Mouse (Mus musculus): ENCODE measurements around the gene Rad9b. TPM values are rescaled to one million over a fixed set of nuclear protein-coding genes. Genes with fewer than 3 reads are reported as not detected.

Rad9b gene
- polyA plus RNA-seq, 2 experiments, result 9.7 to 17.3 TPM

DNA sequence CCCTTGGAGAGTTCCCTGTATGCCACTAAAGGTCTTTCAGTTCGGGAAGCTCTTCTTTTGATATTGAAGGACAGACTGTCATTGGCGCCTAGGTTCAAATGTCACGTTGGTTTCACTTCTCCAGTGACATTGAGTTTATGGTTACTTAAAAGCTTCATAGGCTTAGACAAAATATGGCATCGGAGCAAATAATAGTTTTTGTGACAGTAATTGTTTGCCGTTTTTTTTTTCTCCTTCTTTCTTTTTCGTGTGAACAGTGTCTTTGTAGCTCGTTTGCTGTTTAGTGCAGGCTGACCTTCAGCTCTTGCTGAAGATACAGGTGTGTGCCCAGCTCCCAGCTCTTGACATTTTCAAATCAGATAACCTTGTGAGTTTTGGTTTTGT lies 68.3 kb downstream of the Rad9b start:
- Histone ChIP-seq H3K4me1 (ENCODE audit: control insufficient read depth, insufficient read depth, low read length) (peaks cover 13% of the 10 kb centered on the region), H3K27me3 (ENCODE audit: control insufficient read depth, insufficient read depth, low read length) (no peaks in the 10 kb centered on the region), H3K36me3 (ENCODE audit: control insufficient read depth, insufficient read depth, low read length) (peaks cover 15% of the 10 kb centered on the region), H3K9ac (ENCODE audit: low read depth, low read length, severe bottlenecking) (peak overlapping the region; percentile 81), H3K4me2 (replicated peaks; ENCODE audit: low read depth, low read length, severe bottlenecking) (peak overlapping the region; percentile 98), H3K4me3 (replicated peaks; ENCODE audit: low read length) (peak overlapping the region; percentile 96), H3K27ac (replicated peaks; ENCODE audit: low read depth, low read length) (no peak overlapping the region), H3K9me3 (ENCODE audit: control insufficient read depth, low read length) (no peaks in the 10 kb centered on the region)
- ATAC-seq (ENCODE audit: low FRiP score, low read depth) (no peak), DNase-seq (ENCODE audit: low spot score) (no peak)
- TF ChIP-seq POLR2A (IDR thresholded peaks at IDR 0.05; ENCODE audit: borderline replicate concordance, extremely low read depth, insufficient read depth, insufficient read length), result no peak
- WGBS, result 56% methylated on average over 7 of the region's 7 CpGs

DNA sequence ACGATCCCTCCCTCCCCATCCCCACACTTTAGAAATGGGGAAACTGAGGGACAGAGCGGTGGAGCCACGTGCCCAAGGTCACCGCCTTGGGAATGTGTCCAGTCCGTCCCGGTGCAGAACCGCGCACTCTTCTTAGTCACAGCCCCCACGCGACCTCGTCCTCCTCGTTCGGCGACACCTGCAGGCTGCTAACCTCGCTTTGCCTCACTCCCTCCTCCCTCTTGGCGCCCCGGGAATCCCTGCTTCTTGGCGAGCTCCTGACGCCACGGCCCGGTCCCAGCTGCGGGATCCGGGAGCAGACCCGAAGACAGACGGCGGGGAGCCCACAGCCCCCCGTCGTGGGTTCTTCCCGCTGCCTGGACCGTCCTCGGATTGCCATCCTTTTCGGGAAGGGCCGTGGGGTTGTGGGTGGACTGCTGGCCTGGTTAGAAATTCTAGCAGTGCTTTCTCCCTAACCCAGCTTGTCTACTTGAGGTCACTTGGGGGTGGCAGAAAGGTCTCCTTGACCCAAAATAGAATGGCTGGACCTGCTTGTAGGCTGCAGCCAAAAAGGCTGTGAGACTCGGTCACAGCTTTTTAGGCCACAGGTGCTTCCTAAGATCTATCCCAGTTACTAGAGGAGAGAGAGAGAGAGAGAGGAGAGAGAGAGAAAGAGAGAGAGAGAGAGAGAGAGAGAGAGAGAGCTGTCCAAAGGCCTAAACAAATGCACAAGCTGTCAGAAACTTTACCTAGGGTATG lies 68.8 kb downstream of the Rad9b start:
- ATAC-seq (ENCODE audit: low FRiP score, low read depth), result 0 out of 2 replicates have a peak, but pooled peaks have one; percentile 6
- WGBS, result 1% methylated on average over 34 of the region's 34 CpGs

GRCm38 (mm10) chr5:122284183-122285028 lies 69.6 kb downstream of the Rad9b start, which contains the start of gene Pptc7:
Gene Pptc7, plus strand, starts transcription at chr5:122284365.
- Histone ChIP-seq H3K4me3 (replicated peaks; ENCODE audit: low read length) (peak within 1 kb of the TSS; percentile 96), H3K4me2 (replicated peaks; ENCODE audit: low read depth, low read length, severe bottlenecking) (peak within 1 kb of the TSS; percentile 98), H3K27me3 (ENCODE audit: control insufficient read depth, insufficient read depth, low read length) (no peaks in the 10 kb centered on the region), H3K27ac (replicated peaks; ENCODE audit: low read depth, low read length) (no peak within 1 kb of the TSS; the same call in 1 of the 2 replicates), H3K9ac (ENCODE audit: low read depth, low read length, severe bottlenecking) (peak within 1 kb of the TSS; percentile 81), H3K4me1 (ENCODE audit: control insufficient read depth, insufficient read depth, low read length) (peaks cover 16% of the 10 kb centered on the region), H3K9me3 (ENCODE audit: control insufficient read depth, low read length) (no peaks in the 10 kb centered on the region), H3K36me3 (ENCODE audit: control insufficient read depth, insufficient read depth, low read length) (peaks cover 13% of the 10 kb centered on the region)
- TF ChIP-seq POLR2A (IDR thresholded peaks at IDR 0.05; ENCODE audit: borderline replicate concordance, extremely low read depth, insufficient read depth, insufficient read length), result 0 out of 2 replicates have a peak, but pooled peaks have one; percentile 28
- DNase-seq (ENCODE audit: low spot score), result peak; percentile 90
- 1% methylated on average over 62 of the region's 114 CpGs for WGBS
- ATAC-seq (ENCODE audit: low FRiP score, low read depth), result peak; percentile 95

More for the DNA sequence above, 68.8 kb downstream of the Rad9b start:
- H3K4me3 ChIP-seq (replicated peaks; ENCODE audit: low read length), result peak overlapping the region; percentile 96
- peaks cover 15% of the 10 kb centered on the region for H3K36me3 ChIP-seq (ENCODE audit: control insufficient read depth, insufficient read depth, low read length)
- no peak for TF ChIP-seq POLR2A (IDR thresholded peaks at IDR 0.05; ENCODE audit: borderline replicate concordance, extremely low read depth, insufficient read depth, insufficient read length)
- H3K4me1 ChIP-seq (ENCODE audit: control insufficient read depth, insufficient read depth, low read length), result peaks cover 16% of the 10 kb centered on the region
- H3K27me3 ChIP-seq (ENCODE audit: control insufficient read depth, insufficient read depth, low read length), result no peaks in the 10 kb centered on the region
- no peak overlapping the region; the same call in 1 of the 2 replicates for H3K27ac ChIP-seq (replicated peaks; ENCODE audit: low read depth, low read length)
- peak overlapping the region; percentile 98 for H3K4me2 ChIP-seq (replicated peaks; ENCODE audit: low read depth, low read length, severe bottlenecking)
- H3K9ac ChIP-seq (ENCODE audit: low read depth, low read length, severe bottlenecking), result peak overlapping the region; percentile 81
- peak; percentile 22 for DNase-seq (ENCODE audit: low spot score)
- no peaks in the 10 kb centered on the region for H3K9me3 ChIP-seq (ENCODE audit: control insufficient read depth, low read length)

DNA sequence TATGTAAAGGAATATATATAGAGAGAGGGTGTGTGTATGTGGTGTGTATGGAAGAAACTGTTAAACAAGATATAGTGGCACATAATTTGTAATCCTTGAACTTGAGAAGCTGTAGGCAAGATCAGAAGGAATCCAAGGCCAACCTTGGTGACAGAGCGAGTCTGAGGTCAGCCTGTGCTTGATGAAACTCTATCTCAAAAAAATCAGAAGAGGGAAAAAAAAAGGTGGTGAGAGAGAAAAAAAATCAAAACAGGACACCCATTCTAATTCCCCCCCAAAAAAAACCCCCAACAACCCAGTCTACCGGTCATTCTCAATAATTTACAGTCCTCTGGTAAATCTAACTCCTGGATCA lies 70.2 kb downstream of the Rad9b start:
- H3K9ac ChIP-seq (ENCODE audit: low read depth, low read length, severe bottlenecking), result no peak overlapping the region
- ATAC-seq (ENCODE audit: low FRiP score, low read depth), result no peak
- WGBS, result 23% methylated on average over 2 of the region's 2 CpGs
- no peaks in the 10 kb centered on the region for H3K27me3 ChIP-seq (ENCODE audit: control insufficient read depth, insufficient read depth, low read length)
- peaks cover 13% of the 10 kb centered on the region for H3K36me3 ChIP-seq (ENCODE audit: control insufficient read depth, insufficient read depth, low read length)
- TF ChIP-seq POLR2A (IDR thresholded peaks at IDR 0.05; ENCODE audit: borderline replicate concordance, extremely low read depth, insufficient read depth, insufficient read length), result no peak
- peaks cover 16% of the 10 kb centered on the region for H3K4me1 ChIP-seq (ENCODE audit: control insufficient read depth, insufficient read depth, low read length)
- peak overlapping the region; percentile 98 for H3K4me2 ChIP-seq (replicated peaks; ENCODE audit: low read depth, low read length, severe bottlenecking)
- no peak overlapping the region for H3K27ac ChIP-seq (replicated peaks; ENCODE audit: low read depth, low read length)
- peak overlapping the region; percentile 96 for H3K4me3 ChIP-seq (replicated peaks; ENCODE audit: low read length)
- DNase-seq (ENCODE audit: low spot score), result no peak
- no peaks in the 10 kb centered on the region for H3K9me3 ChIP-seq (ENCODE audit: control insufficient read depth, low read length)

- no peak for DNase-seq (ENCODE audit: low spot score)
Measured at GRCm38 (mm10) chr5:122280827-122281462, 73.1 kb downstream of the Rad9b start.

More at GRCm38 (mm10) chr5:122280827-122281462, 73.1 kb downstream of the Rad9b start:
- WGBS, result 27% methylated on average over 19 of the region's 19 CpGs
- Histone ChIP-seq H3K27me3 (ENCODE audit: control insufficient read depth, insufficient read depth, low read length) (no peaks in the 10 kb centered on the region), H3K27ac (replicated peaks; ENCODE audit: low read depth, low read length) (no peak overlapping the region), H3K4me1 (ENCODE audit: control insufficient read depth, insufficient read depth, low read length) (peaks cover 16% of the 10 kb centered on the region), H3K9ac (ENCODE audit: low read depth, low read length, severe bottlenecking) (no peak overlapping the region), H3K9me3 (ENCODE audit: control insufficient read depth, low read length) (no peaks in the 10 kb centered on the region), H3K4me3 (replicated peaks; ENCODE audit: low read length) (no peak overlapping the region), H3K4me2 (replicated peaks; ENCODE audit: low read depth, low read length, severe bottlenecking) (peak overlapping the region; percentile 16), H3K36me3 (ENCODE audit: control insufficient read depth, insufficient read depth, low read length) (no peaks in the 10 kb centered on the region)
- ATAC-seq (ENCODE audit: low FRiP score, low read depth), result no peak
- TF ChIP-seq POLR2A (IDR thresholded peaks at IDR 0.05; ENCODE audit: borderline replicate concordance, extremely low read depth, insufficient read depth, insufficient read length), result no peak

Data from limb, embryonic 14.5 days (tissue).